ENCODE assay signal across 8 mouse cellular contexts in the genomic region with DNA sequence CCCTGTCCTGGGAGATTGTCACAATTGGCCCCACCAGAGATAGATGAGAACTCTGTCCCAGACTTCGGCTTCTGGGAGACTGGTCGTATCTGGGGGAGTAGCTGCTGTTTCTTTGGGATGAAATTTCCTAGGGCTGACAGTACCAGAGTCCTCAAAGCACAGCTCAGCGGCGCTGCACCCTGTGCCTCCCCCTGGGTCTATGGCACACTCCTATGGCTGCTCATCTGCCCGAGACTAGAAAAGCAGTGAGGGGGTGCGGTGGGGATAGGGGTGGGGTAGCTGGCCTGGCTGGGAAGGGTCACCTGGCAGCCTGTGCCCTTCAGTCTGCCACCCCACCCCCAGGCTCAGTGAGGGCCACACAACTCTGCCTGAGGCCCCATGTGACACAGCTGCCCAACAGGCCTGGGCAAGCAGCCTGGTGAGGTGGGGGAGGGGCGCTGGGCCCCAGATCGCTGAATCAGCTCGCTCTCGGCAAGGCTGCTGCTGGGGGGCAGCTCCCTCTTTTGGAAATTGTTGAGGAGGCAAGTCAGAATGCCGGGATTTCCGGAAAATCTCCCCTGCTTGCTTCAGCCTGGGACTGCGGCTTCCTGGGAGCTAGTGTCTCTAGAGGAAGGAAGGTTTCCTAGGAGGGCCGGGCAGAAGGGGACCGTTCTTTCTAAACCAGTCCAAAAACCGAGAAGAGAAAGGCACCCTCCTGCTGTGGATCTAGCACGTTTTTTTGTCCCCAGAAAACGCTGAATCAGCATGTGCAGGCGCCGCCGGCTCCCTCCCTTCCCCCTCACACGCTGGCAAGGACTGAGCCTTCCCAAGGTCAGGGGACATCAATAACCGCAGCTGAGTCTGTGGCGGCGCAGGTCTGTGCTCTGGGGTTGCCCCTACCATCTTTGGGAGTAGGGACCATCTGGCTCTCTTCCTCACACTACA. TPM values are rescaled to one million over a fixed set of nuclear protein-coding genes. Genes with fewer than 3 reads are reported as not detected.
DNase-seq lines count a peak whose midpoint lies in the region; ATAC-seq and TF ChIP-seq lines count a peak whose summit lies in the region.

No protein-coding gene starts in this region.

- H3K9me3 ChIP-seq in embryonic facial prominence, embryonic 10.5 days = no peaks in the 10 kb centered on the region
- no peaks in the 10 kb centered on the region for H3K9me3 ChIP-seq in intestine, postnatal 0 days (ENCODE audit: control insufficient read depth)

- peak; percentile 9 for DNase-seq in thymus, adult 2 months
- DNase-seq in thymus, postnatal 10 days (ENCODE audit: low spot score in 2 of 2) = no peak
- peak; percentile 87 for DNase-seq in embryonic facial prominence, embryonic 10.5 days (ENCODE audit: low spot score)
- peak; percentile 73 to 85 for DNase-seq in gastrocnemius, postnatal 4 days (ENCODE audit: low spot score in 2 of 2)
- DNase-seq in left cerebral cortex, postnatal 25 days (ENCODE audit: low spot score in 2 of 2) = peak; percentile 88 to 91
- peak; percentile 82 for DNase-seq in mesoderm, embryonic 11.5 days (ENCODE audit: low read depth, low spot score)

- no peak for TF ChIP-seq POLR2A in thymus, adult 2 months (IDR thresholded peaks at IDR 0.05; ENCODE audit: control insufficient read depth, extremely low read depth, insufficient read depth, low read length, poor library complexity)
- TF ChIP-seq POLR2A in small intestine, adult 2 months (IDR thresholded peaks at IDR 0.05; ENCODE audit: low read depth, low read length) = no peak

- no peak for TF ChIP-seq CTCF in thymus, adult 2 months (IDR thresholded peaks at IDR 0.05; ENCODE audit: borderline replicate concordance, control insufficient read depth, extremely low read depth, insufficient read depth, low read length, poor library complexity)
- TF ChIP-seq CTCF in intestine, postnatal 0 days (IDR thresholded peaks at IDR 0.05; ENCODE audit: low read depth) = peak; percentile 62
- TF ChIP-seq CTCF in small intestine, adult 2 months (IDR thresholded peaks at IDR 0.05; ENCODE audit: extremely low read depth, insufficient read length, insufficient replicate concordance, low read depth, low read length) = no peak

- H3K27me3 ChIP-seq in thymus, adult 2 months (ENCODE audit: control insufficient read depth, insufficient read depth, low read length) = no peaks in the 10 kb centered on the region
- 0 out of 2 replicates have a peak, but pooled peaks cover 4% of the 10 kb centered on the region for H3K27me3 ChIP-seq in embryonic facial prominence, embryonic 10.5 days (replicated peaks; ENCODE audit: low read depth, poor library complexity, severe bottlenecking)
- no peaks in the 10 kb centered on the region for H3K27me3 ChIP-seq in intestine, postnatal 0 days (replicated peaks; ENCODE audit: control insufficient read depth, insufficient read depth, low read length)
- no peaks in the 10 kb centered on the region for H3K27me3 ChIP-seq in small intestine, adult 2 months (ENCODE audit: control insufficient read depth, insufficient read depth, low read length)

- no peaks in the 10 kb centered on the region for H3K36me3 ChIP-seq in thymus, adult 2 months (ENCODE audit: control insufficient read depth, insufficient read depth, low read length)
- H3K36me3 ChIP-seq in embryonic facial prominence, embryonic 10.5 days (replicated peaks) = peaks cover 25% of the 10 kb centered on the region
- peaks cover 7% of the 10 kb centered on the region; the same call in 1 of the 2 replicates for H3K36me3 ChIP-seq in intestine, postnatal 0 days (ENCODE audit: control insufficient read depth, insufficient read depth)
- H3K36me3 ChIP-seq in small intestine, adult 2 months (ENCODE audit: control insufficient read depth, insufficient read depth, low read length) = peaks cover 4% of the 10 kb centered on the region; the same call in 1 of the 2 replicates

- peak overlapping the region; percentile 32; the same call in 1 of the 2 replicates for H3K9ac ChIP-seq in intestine, postnatal 0 days (ENCODE audit: low read depth, low read length)

- H3K27ac ChIP-seq in thymus, adult 2 months (ENCODE audit: control insufficient read depth, insufficient read depth, low read length) = no peak overlapping the region
- H3K27ac ChIP-seq in embryonic facial prominence, embryonic 10.5 days (replicated peaks) = peak overlapping the region; percentile 87
- H3K27ac ChIP-seq in intestine, postnatal 0 days (ENCODE audit: low read depth, low read length) = peak overlapping the region; percentile 15; the same call in 1 of the 2 replicates
- no peak overlapping the region for H3K27ac ChIP-seq in small intestine, adult 2 months (ENCODE audit: insufficient read depth, low read depth, low read length)

- H3K4me2 ChIP-seq in intestine, postnatal 0 days (replicated peaks; ENCODE audit: low read depth) = peak overlapping the region; percentile 62

- H3K4me3 ChIP-seq in thymus, adult 2 months (ENCODE audit: control insufficient read depth, insufficient read depth, low read length) = no peak overlapping the region
- H3K4me3 ChIP-seq in embryonic facial prominence, embryonic 10.5 days = peak overlapping the region; percentile 50
- peak overlapping the region; percentile 29 for H3K4me3 ChIP-seq in intestine, postnatal 0 days (ENCODE audit: low read depth, low read length)
- H3K4me3 ChIP-seq in small intestine, adult 2 months (ENCODE audit: low read depth, low read length) = peak overlapping the region; percentile 31

- intact Hi-C loops in left cerebral cortex, postnatal 25 days (cut with DNase I) = no loop called here

- ATAC-seq in intestine, postnatal 0 days = peak; percentile 31; the same call in 1 of the 2 replicates

- 24% methylated on average over 25 of the region's 25 CpGs for WGBS in thymus, adult 2 months
- 4% methylated on average over 25 of the region's 25 CpGs for WGBS in embryonic facial prominence, embryonic 10.5 days
- WGBS in intestine, postnatal 0 days = 9% methylated on average over 25 of the region's 25 CpGs
- 19% methylated on average over 25 of the region's 25 CpGs for WGBS in small intestine, adult 2 months

- 0 out of 2 replicates have a peak, but pooled peaks cover 7% of the 10 kb centered on the region for H3K4me1 ChIP-seq in thymus, adult 2 months (replicated peaks; ENCODE audit: control insufficient read depth, insufficient read depth, low read length)
- peaks cover 27% of the 10 kb centered on the region for H3K4me1 ChIP-seq in embryonic facial prominence, embryonic 10.5 days
- H3K4me1 ChIP-seq in intestine, postnatal 0 days (replicated peaks; ENCODE audit: control insufficient read depth, insufficient read depth, low read length) = peaks cover 7% of the 10 kb centered on the region; the same call in 1 of the 2 replicates
- peaks cover 8% of the 10 kb centered on the region for H3K4me1 ChIP-seq in small intestine, adult 2 months (ENCODE audit: control insufficient read depth, insufficient read depth, insufficient read length, low read length)

RNA-seq across cellular contexts. Expression of gene Nacc2, which starts 9.9 kb away (rescaled TPM):
- polyA plus RNA-seq in thymus, adult 2 months (2012; rRNA removed) = 12.6 and 13.8 TPM in 2 replicates
- polyA plus RNA-seq in embryonic facial prominence, embryonic 10.5 days (2016; fragmentation: Nextera tagmentation; extraction: Ambion mirVana) = 5.7 and 5.9 TPM in 2 replicates
- total RNA-seq in gastrocnemius, postnatal 4 days (2021) = 10 to 100 TPM; 10.8 to 11.2 TPM
- 14.1 and 14.2 TPM in 2 replicates for polyA plus RNA-seq in intestine, postnatal 0 days (2015; fragmentation: Nextera tagmentation; extraction: Ambion mirVana)
- 10 to 100 TPM; 64.8 to 75.2 TPM for total RNA-seq in left cerebral cortex, postnatal 25 days (2021)
- 45.4 and 51.2 TPM in 2 replicates for polyA plus RNA-seq in small intestine, adult 2 months (2012; rRNA removed)

Comparison
In these comparisons a context has a peak if more than half of its experiments do, and no peak if none do; other contexts are left out.
1. DNase-seq: peak in thymus, adult 2 months (single experiment), embryonic facial prominence, embryonic 10.5 days (single experiment), gastrocnemius, postnatal 4 days (2 of 2), left cerebral cortex, postnatal 25 days (2 of 2) and mesoderm, embryonic 11.5 days (single experiment); none in thymus, postnatal 10 days (0 of 2).
2. H3K27ac ChIP-seq: peak in embryonic facial prominence, embryonic 10.5 days (single experiment) and intestine, postnatal 0 days (single experiment); none in thymus, adult 2 months (single experiment) and small intestine, adult 2 months (single experiment).